Mouse (Mus musculus): Measurements from ENCODE around the gene Dnah17.

Gene Dnah17

DNA sequence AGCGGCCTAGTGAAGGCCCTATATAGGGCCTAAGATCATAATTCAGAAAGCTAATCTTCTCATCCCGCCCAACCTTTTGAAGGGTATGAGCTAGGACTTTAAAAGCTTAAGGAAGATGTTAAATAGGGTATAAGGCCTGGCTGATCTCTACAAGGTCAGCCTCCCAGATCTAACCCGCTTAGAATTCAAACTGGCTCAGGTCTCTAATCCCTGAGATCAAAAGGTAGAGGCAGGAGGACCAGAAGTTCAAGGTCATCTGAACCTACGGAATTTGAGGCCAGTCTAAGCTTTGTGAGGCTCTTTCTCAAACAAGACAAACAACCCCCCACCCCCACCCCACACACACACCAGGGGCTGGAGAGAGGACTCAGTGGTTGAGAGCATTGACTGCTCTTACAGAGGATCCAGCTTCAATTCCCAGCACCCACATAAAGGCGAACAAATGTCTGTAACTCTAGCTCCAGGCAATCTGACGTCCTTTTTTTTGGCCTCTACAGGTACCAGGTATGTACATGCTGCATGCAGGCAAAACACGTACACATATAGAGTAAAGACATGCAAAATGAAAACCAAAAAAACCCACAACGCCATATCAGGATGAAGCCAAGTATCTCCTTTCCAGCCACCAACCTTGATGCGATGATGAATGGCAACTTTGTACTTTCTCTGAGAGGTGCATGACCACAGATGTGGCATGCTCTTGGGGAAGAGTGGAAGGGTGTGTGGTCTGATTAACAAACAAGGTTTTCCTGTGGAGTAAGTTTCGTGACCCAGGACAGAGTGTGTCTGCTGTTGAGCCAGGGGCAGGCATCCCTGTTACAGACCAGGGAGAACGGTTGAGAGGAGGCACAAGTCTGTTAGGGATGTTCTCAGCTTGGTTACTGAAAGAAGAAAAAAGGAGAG, 157.5 kb downstream of the Dnah17 start:
- DNase-seq (ENCODE audit: low read depth, low spot score): no peak
